Mouse (Mus musculus) heart, embryonic 12.5 days (tissue): ENCODE results near the gene Itga9. TPM values are rescaled to one million over a fixed set of nuclear protein-coding genes. Genes with fewer than 3 reads are reported as not detected.
A peak's percentile ranks its signal among the peaks of the same experiment; 100 is the strongest.

Experiments
- ATAC-seq: fragments of 200-750 bp; cut with Nextera tagmentation; 2 replicates; pipeline ENCODE4 v1.8.0; 2017; ENCODE audit warnings: moderate TSS enrichment, moderate library complexity; ENCODE audit not compliant: insufficient number of reproducible peaks, low FRiP score
- H3K27ac ChIP-seq: fragments of 300-500 bp; sonication (generic); 2 replicates; pipeline ENCODE4 v1.5.1; 2016; ENCODE audit warnings: mild to moderate bottlenecking, moderate library complexity; ENCODE audit not compliant: poor library complexity, severe bottlenecking
- H3K27me3 ChIP-seq: fragments of 300-500 bp; sonication (generic); replicated peaks from 2 replicates; pipeline ENCODE4 v1.6.1; 2016; ENCODE audit warnings: mild to moderate bottlenecking, moderate library complexity
- H3K36me3 ChIP-seq: fragments of 300-500 bp; sonication (generic); 2 replicates; pipeline ENCODE4 v1.6.1; 2016; ENCODE audit warnings: mild to moderate bottlenecking, moderate library complexity
- H3K4me1 ChIP-seq: fragments of 300-500 bp; sonication (generic); replicated peaks from 2 replicates; pipeline ENCODE4 v1.6.1; 2016; ENCODE audit warnings: mild to moderate bottlenecking
- H3K4me2 ChIP-seq: fragments of 300-500 bp; sonication (generic); 2 replicates; pipeline ENCODE4 v1.6.1; 2016; ENCODE audit warnings: mild to moderate bottlenecking, moderate library complexity
- H3K4me3 ChIP-seq: fragments of 300-500 bp; sonication (generic); 2 replicates; pipeline ENCODE4 v1.5.1; 2016; ENCODE audit warnings: mild to moderate bottlenecking
- H3K9ac ChIP-seq: fragments of 300-500 bp; sonication (generic); 2 replicates; pipeline ENCODE4 v1.6.1; 2016; ENCODE audit warnings: mild to moderate bottlenecking, moderate library complexity
- H3K9me3 ChIP-seq: fragments of 300-500 bp; sonication (generic); replicated peaks from 2 replicates; pipeline ENCODE4 v1.6.1; 2016; ENCODE audit warnings: mild to moderate bottlenecking, moderate library complexity
- WGBS: fragments of 180-500 bp; shearing (Covaris S2); methylation state at CpG from one replicate; pipeline ENCODE4 v1.1.7; 2016; 5-methylcytosine and 5-hydroxymethylcytosine counted together
- polyA plus RNA-seq: library from polyadenylated mRNA; unstranded; fragments of >200 nt; fragmentation: Nextera tagmentation; extraction: Ambion mirVana; gene quantifications from 2 replicates; pipeline ENCODE4 v1.2.1, GENCODE M21; 2016

Gene Itga9
- polyA plus RNA-seq, 1 experiment from 2014 or later, result 21.0 TPM

DNA sequence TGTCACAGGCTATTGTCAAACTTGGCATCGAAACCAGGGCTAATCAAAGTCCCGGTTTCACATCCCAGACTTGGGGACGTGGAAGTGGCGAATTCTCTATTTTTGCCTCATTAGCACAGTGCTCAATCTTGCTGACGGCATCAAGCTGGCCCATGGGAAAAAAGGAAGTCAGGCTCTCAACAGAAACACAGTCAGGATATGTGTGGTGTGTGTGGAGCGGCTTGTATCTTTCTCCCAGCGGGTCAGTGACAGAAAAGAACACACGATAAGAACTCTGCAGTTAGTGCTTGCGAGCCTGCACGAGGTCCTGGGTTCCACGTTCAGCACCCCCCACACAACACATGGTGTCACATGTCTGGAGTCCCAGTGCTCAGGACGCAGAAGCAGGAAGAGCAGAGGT, 67.8 kb downstream of the Itga9 start:
- no peak overlapping the region for H3K9ac ChIP-seq
- H3K9me3 ChIP-seq, result no peaks in the 10 kb centered on the region
- H3K4me2 ChIP-seq, result no peak overlapping the region
- peak overlapping the region; percentile 13 for H3K27ac ChIP-seq
- no peak overlapping the region for H3K4me3 ChIP-seq
- WGBS, result 44% methylated on average over 12 of the region's 12 CpGs
- H3K27me3 ChIP-seq, result no peaks in the 10 kb centered on the region
- peaks cover 29% of the 10 kb centered on the region for H3K4me1 ChIP-seq
- peaks cover 29% of the 10 kb centered on the region for H3K36me3 ChIP-seq
- peak; percentile 47; the same call in 1 of the 2 replicates for ATAC-seq

DNA sequence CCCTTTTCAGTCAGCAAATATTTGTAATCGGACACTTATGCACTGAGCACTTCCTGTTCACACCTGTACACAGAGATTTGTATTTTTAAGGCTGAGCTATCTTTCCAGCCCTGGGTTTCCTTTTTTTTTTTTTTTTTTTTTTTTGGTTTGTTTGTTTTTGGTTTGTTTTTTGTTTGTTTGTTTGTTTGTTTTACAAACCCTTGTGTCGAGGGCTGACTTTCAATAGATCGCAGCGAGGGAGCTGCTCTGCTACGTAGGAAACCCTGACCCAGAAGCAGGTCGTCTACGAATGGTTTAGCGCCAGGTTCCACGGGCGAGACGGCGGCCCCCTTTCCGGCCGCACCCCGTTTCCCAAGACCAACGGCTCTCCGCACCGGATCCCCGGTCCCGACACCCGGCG, 68.3 kb downstream of the Itga9 start:
- WGBS, result 91% methylated on average over 20 of the region's 22 CpGs
- Histone ChIP-seq H3K4me1 (peaks cover 29% of the 10 kb centered on the region), H3K9me3 (no peaks in the 10 kb centered on the region), H3K4me3 (no peak overlapping the region), H3K36me3 (peaks cover 24% of the 10 kb centered on the region), H3K27ac (peak overlapping the region; percentile 13), H3K4me2 (no peak overlapping the region), H3K9ac (no peak overlapping the region), H3K27me3 (no peaks in the 10 kb centered on the region)
- ATAC-seq, result no peak

DNA sequence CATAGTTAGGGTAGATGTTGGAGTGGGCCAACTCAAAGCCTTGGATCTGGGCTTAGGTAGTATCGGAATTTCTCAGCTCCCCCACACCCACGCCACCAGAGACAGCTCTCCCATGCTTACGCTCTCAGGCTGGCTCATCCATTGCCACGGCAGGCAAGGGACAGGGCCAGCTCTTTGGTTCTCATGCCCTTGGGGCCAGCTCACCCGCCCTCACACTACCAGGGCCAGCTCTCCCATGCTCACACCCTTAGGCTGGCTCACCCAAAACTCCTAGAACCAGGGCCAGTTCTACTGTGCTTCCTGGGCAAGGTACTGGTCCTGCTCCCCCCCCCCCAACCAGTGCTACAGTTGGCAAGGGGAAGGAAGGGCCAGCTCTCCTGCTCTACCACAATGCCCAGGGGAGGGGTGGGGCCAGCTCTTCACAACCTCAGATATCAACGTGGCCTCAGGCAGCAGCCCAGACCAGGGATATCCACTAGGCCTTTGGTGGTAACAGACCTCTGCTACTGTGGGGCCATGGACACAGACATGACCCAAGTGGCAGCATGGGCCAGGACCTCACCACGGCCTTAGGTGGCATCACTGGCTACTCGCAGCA, 69.2 kb downstream of the Itga9 start:
- ATAC-seq, result no peak
- Histone ChIP-seq H3K4me2 (no peak overlapping the region), H3K27me3 (no peaks in the 10 kb centered on the region), H3K9me3 (no peaks in the 10 kb centered on the region), H3K4me3 (no peak overlapping the region), H3K9ac (no peak overlapping the region), H3K27ac (no peak overlapping the region), H3K36me3 (peaks cover 22% of the 10 kb centered on the region), H3K4me1 (peaks cover 29% of the 10 kb centered on the region)
- 77% methylated on average over 8 of the region's 8 CpGs for WGBS

DNA sequence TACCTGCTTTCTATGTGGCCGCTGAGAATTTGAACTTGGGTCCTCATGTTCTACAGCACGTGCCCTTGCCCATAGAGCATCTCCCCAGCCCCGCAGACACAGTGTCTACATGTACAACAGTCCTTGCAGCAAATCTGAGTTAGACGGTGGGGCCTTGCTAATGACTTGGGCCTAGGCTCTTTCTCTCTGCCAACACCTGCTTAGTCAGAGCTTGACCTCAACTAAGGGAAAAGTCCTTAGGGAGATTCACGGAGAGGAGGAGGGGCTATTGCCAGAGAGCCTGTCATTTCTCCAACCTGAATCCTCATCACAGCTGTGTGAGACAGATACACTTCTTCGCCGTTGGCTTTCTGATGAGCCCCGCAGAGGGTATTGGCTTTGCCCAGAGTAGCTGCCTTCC, 70.2 kb downstream of the Itga9 start:
- Histone ChIP-seq H3K4me1 (peaks cover 33% of the 10 kb centered on the region), H3K9ac (no peak overlapping the region), H3K27ac (no peak overlapping the region), H3K27me3 (no peaks in the 10 kb centered on the region), H3K4me3 (no peak overlapping the region), H3K9me3 (no peaks in the 10 kb centered on the region), H3K4me2 (no peak overlapping the region), H3K36me3 (peaks cover 14% of the 10 kb centered on the region)
- no peak for ATAC-seq
- 75% methylated on average over 8 of the region's 8 CpGs for WGBS

DNA sequence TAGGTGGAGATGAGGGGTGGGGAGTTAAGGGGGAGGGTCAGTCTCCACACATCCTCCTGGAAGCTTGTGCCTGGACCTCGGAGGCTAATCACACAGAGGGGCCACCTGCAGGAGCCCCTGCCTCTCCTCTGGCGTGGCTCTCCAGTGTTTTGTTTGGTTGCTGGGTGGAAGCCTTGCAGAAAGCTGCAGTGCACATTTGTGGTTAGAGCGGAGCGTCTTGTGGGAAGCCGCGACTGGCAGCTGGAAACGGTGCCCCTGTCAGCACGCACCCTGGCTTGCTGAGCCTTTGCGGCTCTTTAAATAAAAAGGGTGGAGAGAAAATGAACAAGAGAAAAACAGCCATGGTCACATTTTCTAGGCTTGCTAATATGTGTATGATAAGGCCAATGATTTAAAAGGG, 70.9 kb downstream of the Itga9 start:
- 0 out of 2 replicates have a peak, but pooled peaks have one; percentile 1 for ATAC-seq
- Histone ChIP-seq H3K9me3 (no peaks in the 10 kb centered on the region), H3K27ac (peak overlapping the region; percentile 70), H3K4me3 (no peak overlapping the region), H3K36me3 (peaks cover 10% of the 10 kb centered on the region; the same call in 1 of the 2 replicates), H3K4me1 (peaks cover 35% of the 10 kb centered on the region), H3K4me2 (no peak overlapping the region), H3K9ac (no peak overlapping the region), H3K27me3 (no peaks in the 10 kb centered on the region)
- 47% methylated on average over 9 of the region's 9 CpGs for WGBS

GRCm38 (mm10) chr9:118678020-118678750, 71.7 kb downstream of the Itga9 start:
- ATAC-seq, result 0 out of 2 replicates have a peak, but pooled peaks have one; percentile 19
- 47% methylated on average over 15 of the region's 15 CpGs for WGBS
- peaks cover 4% of the 10 kb centered on the region; the same call in 1 of the 2 replicates for H3K36me3 ChIP-seq
- H3K27ac ChIP-seq, result peak overlapping the region; percentile 2; the same call in 1 of the 2 replicates
- no peaks in the 10 kb centered on the region for H3K27me3 ChIP-seq
- no peak overlapping the region for H3K4me2 ChIP-seq
- H3K4me3 ChIP-seq, result no peak overlapping the region
- no peak overlapping the region for H3K9ac ChIP-seq
- no peaks in the 10 kb centered on the region for H3K9me3 ChIP-seq
- H3K4me1 ChIP-seq, result peaks cover 35% of the 10 kb centered on the region

GRCm38 (mm10) chr9:118678759-118679158, 72.3 kb downstream of the Itga9 start:
- Histone ChIP-seq H3K9ac (no peak overlapping the region), H3K4me1 (peaks cover 35% of the 10 kb centered on the region), H3K36me3 (peaks cover 4% of the 10 kb centered on the region; the same call in 1 of the 2 replicates), H3K27ac (no peak overlapping the region), H3K4me2 (no peak overlapping the region), H3K4me3 (no peak overlapping the region), H3K9me3 (no peaks in the 10 kb centered on the region), H3K27me3 (no peaks in the 10 kb centered on the region)
- no peak for ATAC-seq
- 63% methylated on average over 10 of the region's 10 CpGs for WGBS

DNA sequence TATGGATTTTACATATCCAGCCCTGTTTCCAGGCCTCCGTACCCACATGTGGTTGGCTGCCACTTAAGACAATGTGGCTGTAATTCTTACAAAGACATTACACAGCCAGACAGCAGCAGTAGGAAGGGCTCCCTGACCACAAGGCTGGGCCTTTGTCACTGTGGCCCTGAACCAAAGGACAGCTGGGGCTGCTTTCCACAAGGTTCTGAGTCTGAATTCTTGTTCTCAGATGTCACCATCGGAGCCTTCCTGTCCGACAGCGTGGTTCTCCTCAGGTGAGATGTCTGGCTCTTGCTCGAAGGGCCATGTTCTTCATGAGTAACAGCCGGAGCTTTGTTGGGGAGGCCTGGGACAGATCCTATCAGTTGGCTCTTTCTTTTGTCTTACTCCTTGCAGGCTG, 75.0 kb downstream of the Itga9 start:
- H3K4me1 ChIP-seq, result peaks cover 41% of the 10 kb centered on the region
- no peak overlapping the region for H3K4me3 ChIP-seq
- no peak overlapping the region for H3K4me2 ChIP-seq
- H3K27ac ChIP-seq, result no peak overlapping the region
- H3K27me3 ChIP-seq, result no peaks in the 10 kb centered on the region
- H3K36me3 ChIP-seq, result peaks cover 8% of the 10 kb centered on the region
- no peak overlapping the region for H3K9ac ChIP-seq
- ATAC-seq, result no peak
- 80% methylated on average over 6 of the region's 6 CpGs for WGBS
- H3K9me3 ChIP-seq, result no peaks in the 10 kb centered on the region

DNA sequence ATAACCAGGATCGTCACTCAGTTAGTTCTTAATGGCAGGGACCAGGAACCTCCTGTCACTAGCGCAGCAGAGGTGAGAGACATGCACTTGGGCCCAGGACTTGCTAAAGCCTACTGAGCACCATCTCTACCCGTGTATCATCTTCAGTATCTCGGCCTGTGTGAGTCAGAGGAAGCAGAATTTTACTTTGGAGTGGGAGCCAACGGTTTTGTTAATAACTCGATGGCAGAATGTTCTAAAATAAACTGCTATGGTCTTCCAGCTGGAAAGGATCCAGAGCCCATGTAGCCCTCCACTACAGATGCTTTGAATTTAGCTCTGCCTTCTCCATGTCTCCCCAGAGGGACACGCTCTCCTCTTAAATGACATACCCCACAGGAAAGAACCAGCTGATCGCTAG, 75.7 kb downstream of the Itga9 start:
- Histone ChIP-seq H3K36me3 (peaks cover 8% of the 10 kb centered on the region), H3K4me2 (no peak overlapping the region), H3K4me3 (no peak overlapping the region), H3K4me1 (peaks cover 34% of the 10 kb centered on the region), H3K27me3 (no peaks in the 10 kb centered on the region), H3K9ac (no peak overlapping the region), H3K27ac (no peak overlapping the region), H3K9me3 (no peaks in the 10 kb centered on the region)
- WGBS, result 66% methylated on average over 8 of the region's 8 CpGs
- no peak for ATAC-seq

- H3K4me3 ChIP-seq, result no peak overlapping the region
- 65% methylated on average over 7 of the region's 7 CpGs for WGBS
- H3K36me3 ChIP-seq, result peaks cover 8% of the 10 kb centered on the region
- 0 out of 2 replicates have a peak, but pooled peaks cover 6% of the 10 kb centered on the region for H3K27me3 ChIP-seq
- H3K4me1 ChIP-seq, result peaks cover 22% of the 10 kb centered on the region
- no peaks in the 10 kb centered on the region for H3K9me3 ChIP-seq
- H3K27ac ChIP-seq, result no peak overlapping the region
- H3K9ac ChIP-seq, result no peak overlapping the region
- ATAC-seq, result no peak
- no peak overlapping the region for H3K4me2 ChIP-seq
These were observed 77.0 kb downstream of the Itga9 start for GRCm38 (mm10) chr9:118683507-118683906.

DNA sequence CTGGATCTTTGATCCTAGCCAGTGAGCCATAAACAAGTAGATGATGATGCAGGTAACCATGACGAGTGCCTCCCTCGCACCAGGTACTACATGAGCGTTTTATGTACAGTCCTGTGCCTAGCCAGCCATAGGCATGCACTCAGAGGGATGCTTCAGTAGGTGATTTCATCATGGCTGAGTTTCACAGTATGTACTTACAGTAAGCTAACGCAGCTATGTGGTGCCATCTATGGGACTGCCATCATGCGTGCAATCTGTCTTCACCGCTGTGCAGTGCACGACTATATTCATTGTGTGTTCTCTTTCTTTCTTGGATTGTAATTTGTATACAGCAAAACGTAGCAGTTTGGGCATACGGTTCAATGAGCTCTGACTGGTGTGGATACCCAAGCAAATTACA, 77.9 kb downstream of the Itga9 start:
- H3K4me1 ChIP-seq, result peaks cover 20% of the 10 kb centered on the region
- 87% methylated on average over 9 of the region's 9 CpGs for WGBS
- H3K9me3 ChIP-seq, result no peaks in the 10 kb centered on the region
- ATAC-seq, result no peak
- 0 out of 2 replicates have a peak, but pooled peaks cover 6% of the 10 kb centered on the region for H3K27me3 ChIP-seq
- no peak overlapping the region for H3K4me3 ChIP-seq
- no peak overlapping the region for H3K9ac ChIP-seq
- H3K4me2 ChIP-seq, result no peak overlapping the region
- H3K36me3 ChIP-seq, result peaks cover 11% of the 10 kb centered on the region
- no peak overlapping the region for H3K27ac ChIP-seq
